Mouse (Mus musculus) right cerebral cortex, adult 2 months (tissue): ENCODE data around the gene Rfwd3.
"Not testable (repeated sequence)": the region's sequence is repeated elsewhere in the genome, so short reads cannot be mapped to it uniquely, and the experiment has no call there.

Experiments used
- DNase-seq, 2 experiments: peaks; one replicate each; pipeline ENCODE4 v3.0.0; 2021 to 2022; ENCODE audit warnings: low spot score in 2 of 2

The Rfwd3 gene

DNA sequence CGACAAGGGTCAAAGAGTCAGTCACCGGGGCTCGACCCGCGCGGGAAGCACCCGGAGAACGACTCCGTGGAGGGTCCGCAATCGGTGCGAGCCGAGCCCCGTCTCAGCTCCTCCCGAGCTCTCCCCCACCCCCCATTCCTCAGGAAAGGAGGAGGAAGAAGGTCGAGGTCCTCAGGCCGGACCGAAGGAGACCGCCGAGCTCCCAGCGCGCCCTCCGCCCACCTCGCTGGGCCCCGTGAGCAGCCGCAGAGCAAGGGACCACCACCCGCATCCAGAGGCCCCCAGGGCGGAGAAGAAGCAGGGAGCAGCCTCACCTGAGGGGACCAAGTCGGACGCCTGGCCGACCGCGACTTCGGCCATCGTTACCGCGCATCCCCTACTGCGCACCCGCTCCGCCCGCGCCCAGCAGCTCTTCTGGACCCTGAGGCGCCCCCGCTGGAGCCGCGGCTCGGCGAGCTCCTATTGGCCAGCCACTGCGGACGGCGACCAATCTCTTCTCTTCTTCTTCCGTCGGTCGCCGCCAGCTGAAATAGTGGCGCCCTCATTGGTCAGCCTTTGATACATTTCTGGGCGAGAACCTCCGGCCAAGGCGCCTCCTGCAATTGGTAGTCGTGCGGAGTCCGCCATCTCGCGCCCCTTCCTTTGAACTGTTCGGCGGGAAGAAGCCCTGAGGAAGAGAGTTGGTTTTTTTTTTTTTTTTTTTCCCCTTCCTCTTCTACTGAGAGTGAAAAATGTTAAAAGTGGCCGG lies at the start of gene Rfwd3:
Gene Rfwd3, minus strand, starts transcription at position 402 of the 748 bp plus-strand sequence.
- DNase-seq: peak; percentile 97 to 98

DNA sequence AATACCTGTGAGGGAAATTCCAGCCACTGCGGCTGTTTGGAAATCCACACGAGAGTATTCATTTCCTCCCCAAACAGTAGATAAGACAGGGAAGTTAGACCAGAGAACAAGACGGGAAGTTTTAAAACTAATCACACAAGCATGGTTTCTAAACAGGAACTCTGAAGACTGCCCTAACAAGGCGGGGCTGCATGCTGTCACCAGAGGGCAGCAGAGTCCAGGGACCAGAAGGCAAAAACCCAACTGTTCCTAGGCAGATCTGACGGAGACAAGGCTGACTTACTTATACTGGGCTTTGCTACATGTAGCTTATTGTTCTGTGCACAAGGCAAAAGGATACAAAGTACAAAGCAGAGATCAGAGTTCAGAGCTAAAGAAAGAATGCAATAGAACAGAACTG lies 43.2 kb upstream of the Rfwd3 start:
- peak; percentile 87 to 88 for DNase-seq

DNA sequence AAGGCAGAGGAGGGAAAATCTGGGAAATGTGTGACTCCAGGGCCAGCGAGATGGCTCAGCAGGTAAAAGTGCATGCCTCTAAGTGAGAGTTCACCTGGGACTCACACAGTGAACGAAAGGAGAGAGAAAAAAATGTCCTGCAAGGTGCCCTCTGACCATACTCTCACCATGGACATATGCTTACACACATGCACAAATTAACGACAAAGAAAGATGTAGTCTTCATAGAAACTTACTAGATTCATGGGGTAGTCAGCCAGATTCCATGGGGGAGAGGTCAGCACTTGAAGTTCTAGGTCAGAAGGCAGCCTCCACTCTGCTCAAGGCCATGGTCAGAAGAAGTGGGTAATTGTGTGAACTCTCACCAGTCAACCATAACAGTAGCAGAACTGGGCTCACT lies 40.2 kb upstream of the Rfwd3 start:
- DNase-seq: no peak

DNA sequence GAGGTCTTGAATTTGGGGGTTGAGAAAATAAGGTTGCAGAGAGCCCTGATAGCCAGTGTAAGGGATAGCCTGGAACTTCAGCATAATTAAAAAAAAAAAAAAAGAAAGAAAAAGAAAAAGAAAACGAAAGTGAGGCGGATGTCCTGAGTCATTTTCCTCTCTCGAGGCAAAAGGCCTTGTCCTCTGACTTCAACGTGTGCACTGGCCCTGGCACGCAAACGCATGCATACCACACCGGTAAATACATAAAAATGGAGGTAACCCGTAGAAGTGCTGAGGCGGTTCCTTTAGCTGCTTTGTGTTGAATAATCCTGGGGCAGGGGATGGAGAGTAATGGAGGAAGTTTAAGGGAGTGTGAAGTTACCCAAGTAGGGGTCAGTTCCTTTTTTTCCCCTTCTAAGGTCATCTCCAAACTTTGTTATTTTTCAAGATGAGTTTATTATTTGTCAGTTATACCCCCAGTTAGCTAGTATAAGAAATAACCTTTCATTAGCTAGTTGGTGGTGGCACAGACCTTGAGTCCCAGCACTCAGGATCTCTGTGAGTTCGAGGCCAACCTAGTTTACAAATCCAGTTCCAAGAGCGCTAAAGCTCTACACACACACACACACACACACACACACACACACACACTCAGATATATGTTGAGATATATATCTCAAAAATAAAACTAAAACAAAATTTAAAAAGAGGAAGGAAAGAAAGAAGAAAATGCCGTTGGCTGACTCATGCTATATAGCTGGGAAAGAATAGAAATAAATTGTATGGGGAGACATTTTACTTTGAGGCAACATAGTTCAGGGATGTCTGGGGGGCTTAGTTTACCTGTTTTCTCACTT lies 38.6 kb upstream of the Rfwd3 start:
- no peak for DNase-seq

DNA sequence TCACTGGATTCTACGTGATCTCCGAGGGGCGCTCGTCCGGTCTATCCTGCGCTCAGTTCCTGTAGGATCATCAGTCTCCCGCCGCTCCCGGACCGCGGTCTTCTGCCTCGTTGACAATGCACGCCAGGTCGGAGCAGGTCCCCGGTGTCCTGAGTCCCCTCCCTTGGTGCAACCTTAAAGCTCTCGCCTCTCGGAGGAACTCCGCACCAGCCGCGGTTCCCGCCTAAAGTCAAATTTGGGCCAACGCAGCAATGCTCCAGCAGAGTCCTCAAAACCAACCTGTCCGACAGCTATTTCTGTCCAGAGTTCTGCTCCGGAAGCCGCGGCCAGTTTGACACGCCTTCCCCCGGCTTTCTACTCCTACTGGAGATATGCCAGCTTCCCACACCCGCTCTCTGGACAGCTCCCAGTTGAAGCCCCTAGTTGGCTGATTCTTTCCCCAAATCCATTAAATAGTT lies 37.9 kb upstream of the Rfwd3 start, which contains the start of gene Mlkl:
Gene Mlkl, minus strand, starts transcription at position 288 of the 458 bp plus-strand sequence.
- no peak for DNase-seq

DNA sequence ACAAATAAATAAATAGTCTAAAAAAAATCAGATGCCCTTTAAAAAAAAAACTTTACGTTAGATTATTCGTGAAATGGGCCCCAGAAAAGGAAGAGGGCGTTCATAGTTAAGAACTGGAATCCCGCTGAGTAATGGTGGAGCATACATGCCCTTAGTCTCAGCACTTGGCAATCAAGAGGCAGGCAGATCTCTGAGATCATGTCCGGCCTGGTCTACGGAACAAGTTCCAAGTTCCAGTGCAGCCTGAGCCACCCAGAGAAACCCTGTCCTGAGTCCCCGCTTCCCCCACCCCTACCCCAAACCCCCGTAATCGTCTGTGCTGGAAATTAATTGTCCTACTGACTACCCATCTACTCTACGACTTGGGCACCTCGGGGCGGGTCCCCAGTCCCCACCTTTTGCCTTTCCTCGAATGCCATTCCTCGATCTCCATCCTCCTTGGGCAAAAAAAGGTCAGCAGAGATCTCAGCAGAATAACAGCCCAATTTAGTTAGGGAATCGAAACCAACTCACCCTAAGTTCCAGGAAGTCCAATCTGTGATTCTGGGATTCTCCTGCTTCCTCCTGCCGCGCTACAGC lies 37.4 kb upstream of the Rfwd3 start:
- no peak for DNase-seq

DNA sequence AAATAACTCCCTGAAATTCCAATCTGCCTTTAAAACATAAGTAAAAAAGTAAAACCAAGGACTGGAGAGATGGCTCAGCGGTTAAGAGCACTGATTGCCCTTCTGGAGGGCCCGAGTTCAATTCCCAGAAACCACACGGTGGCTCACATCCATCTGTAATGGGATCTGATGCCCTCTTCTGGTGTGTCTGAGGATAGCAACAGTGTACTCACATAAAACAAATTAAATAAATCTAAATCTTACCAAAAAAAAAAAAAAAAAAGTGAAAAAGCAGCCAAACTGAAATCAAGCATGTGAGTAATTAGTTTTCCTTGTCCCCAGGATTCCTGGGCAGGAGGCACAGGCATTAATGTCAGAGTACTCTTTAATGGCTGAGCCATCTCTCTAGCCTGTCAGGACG lies 36.7 kb upstream of the Rfwd3 start:
- DNase-seq: no peak

DNA sequence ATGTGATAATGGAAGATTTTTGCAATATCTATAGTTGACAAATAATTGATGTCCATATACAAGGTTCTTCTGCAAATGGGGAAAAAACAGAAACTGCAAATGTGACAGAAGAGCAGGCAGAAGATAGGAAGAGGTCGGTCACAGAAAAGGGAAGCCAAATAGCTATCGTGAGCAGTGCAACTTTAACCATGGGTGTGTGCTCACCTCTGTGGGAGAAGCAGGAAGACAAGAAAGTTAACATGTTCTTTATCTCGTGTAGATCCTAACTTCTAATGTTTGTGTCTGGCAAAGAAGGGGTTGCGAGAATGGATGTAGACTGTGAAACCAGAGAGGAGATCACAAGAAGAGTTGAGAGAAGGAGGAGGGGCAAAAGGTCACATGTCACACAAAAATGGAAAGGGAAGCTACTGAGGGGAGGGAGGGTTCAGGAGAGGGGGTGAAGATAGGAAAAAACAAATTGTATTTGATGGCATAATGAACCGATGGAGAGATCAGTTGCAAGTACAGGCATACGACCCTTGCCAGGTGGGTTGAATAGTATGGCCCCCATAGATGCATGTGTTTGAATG lies 25.3 kb upstream of the Rfwd3 start:
- no peak for DNase-seq

DNA sequence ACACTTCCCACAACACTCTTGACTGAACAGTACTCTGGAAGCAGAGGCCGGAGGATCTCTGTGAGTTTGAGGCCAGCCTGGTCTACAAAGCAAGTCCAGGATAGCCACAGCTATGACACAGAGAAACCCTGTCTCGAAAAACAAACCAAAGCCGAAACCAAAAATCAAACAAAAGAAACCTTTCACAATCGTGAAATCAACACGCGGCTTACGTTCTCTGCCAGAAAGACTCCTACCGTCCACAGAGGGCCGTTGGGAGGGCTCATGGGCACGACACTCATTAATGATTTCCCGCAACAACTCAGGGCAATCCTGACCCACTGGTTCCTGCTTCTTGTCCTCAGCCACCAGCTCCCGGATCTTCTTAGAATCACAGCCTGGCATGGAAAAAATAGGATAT lies 14.7 kb upstream of the Rfwd3 start:
- DNase-seq: no peak

DNA sequence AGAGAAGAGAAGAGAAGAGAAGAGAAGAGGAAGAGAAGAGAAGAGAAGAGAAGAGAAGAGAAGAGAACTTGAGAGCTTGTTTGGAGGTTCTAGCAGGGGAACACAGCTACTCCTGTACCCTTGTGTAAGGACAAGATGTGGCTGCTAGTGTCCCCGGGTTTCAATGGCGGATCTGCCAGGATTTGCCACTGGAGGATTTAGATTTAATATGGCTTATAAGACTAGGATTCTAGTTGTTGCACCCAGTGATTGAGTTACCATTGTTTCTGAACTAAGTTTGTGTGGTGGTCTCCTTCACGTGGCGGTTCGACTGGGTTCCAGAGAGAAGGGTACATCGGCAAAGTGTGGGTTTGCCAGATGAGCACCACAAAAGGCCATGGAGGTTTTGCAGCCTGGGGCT lies 13.9 kb upstream of the Rfwd3 start:
- not testable (repeated sequence) for DNase-seq

DNA sequence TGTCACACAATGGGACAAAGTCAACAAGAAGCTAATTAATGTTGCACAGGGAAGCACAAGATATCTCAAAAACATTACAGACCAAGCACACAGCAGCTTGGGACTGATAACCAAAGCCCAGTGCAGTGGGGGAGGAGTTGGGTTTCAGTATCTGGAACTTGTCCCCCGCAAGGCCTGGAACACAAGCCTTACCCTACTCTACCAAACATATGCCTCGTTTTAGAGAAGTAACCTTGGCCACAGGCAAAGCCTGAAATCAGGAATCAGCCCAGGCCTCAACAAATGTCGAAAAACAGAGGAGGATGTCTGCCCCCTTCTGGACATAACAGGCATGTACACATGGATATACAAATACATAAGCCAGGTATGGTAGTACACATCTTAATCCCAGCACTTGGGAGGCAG lies 12.7 kb upstream of the Rfwd3 start:
- DNase-seq: no peak

DNA sequence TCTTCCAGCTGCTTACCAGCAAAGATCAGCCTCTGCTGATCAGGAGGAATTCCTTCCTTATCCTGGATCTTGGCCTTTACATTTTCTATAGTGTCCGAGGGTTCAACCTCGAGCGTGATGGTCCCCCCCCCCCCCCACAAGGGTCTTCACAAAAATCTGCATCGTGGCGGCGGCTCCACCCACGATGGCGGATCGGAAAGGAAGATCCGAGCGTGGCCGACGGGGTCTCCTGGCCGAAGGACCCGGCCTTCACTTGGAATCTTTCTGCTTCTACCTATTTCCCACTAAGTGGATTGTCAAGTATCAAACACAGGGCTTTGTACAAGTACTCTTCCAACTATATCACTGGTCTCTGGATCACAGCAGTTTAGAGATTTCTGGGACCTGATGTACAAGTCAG lies 10.0 kb upstream of the Rfwd3 start:
- not testable (repeated sequence) for DNase-seq

DNA sequence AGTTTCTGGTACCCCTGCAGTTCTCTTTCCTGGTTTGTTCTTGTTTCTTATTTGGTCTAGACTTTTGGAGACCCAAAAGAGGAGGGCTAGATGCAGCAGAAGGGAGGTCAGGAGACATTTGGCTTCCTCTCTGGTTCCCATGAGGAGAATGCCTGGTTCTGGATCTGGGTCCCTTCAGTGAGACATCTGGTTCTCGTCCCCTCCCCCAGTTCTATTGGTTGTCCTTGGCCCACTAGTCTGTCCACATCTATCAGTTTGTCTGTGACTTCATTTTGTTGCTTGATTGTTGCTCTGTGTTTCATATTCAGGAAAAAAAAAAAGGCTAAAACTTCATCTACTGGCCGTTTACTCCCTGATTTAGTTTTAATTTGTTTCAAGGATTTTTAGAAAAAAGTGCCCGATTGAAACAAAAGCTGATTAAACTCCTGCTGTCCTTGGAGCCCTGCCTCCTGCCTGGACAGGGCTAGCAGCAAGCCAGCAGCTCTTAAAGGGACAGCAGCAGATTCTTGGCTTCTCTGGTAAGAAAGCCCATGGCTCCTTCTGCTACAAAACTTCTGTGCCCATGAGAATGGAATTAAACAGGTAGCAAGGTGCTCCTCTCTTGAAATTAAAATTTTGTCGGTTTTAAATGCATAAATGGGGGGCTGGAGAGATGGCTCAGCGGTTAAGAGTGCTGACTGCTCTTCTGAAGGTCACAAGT lies 5.2 kb upstream of the Rfwd3 start:
- no peak for DNase-seq

DNA sequence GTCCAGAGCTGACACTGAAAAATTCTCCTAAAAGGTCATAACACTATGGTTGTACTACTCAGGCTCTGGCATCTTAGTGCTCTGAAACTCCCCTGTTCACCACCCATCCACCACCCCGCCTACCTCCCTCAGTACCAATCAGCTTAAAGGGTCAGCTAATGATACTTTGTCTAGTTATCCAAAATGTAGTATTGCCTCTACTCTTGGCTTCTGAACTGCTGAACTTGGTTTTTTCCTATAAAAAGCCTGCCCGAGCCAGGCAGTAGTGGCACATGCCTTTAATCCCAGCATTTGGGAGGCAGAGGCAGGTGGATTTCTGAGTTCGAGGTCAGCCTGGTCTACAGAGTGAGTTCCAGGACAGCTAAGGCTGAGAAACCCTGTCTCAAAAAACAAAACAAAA lies 4.3 kb upstream of the Rfwd3 start:
- no peak for DNase-seq

DNA sequence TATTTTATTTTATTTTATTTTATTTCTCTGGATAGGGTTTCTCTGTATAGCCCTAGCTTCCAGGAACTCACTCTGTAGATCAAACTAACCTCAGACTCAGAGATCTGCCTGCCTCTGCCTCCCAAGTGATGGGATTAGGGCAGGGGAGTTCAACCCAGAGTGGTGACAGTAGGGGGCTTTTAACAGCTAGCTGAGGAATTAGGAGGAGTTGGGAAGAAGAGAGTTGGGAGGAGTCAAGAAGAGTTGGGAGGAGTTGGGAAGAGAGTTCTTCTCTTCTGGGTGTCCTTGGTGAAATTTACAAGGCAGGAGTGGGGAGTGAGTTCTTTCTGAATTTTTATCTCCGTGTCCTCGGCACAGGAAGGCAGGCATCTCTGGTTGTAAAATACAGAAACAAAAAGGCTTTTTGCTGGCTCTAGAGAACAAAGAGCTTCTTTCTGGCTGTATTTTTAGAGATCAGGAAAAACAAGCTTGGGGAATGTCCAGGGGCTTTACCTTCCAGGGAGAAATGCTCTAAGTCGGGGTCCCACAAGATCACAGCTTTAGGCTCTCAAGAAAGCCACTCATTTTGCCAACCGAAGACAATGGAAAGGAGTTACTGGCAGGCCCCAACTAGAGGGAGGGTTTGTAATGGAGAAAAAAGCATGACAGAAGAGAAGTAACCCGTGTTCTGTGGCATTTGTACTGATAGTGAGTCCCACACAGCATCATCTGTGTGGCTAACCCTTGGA lies 3.2 kb upstream of the Rfwd3 start:
- DNase-seq: not testable (repeated sequence)

DNA sequence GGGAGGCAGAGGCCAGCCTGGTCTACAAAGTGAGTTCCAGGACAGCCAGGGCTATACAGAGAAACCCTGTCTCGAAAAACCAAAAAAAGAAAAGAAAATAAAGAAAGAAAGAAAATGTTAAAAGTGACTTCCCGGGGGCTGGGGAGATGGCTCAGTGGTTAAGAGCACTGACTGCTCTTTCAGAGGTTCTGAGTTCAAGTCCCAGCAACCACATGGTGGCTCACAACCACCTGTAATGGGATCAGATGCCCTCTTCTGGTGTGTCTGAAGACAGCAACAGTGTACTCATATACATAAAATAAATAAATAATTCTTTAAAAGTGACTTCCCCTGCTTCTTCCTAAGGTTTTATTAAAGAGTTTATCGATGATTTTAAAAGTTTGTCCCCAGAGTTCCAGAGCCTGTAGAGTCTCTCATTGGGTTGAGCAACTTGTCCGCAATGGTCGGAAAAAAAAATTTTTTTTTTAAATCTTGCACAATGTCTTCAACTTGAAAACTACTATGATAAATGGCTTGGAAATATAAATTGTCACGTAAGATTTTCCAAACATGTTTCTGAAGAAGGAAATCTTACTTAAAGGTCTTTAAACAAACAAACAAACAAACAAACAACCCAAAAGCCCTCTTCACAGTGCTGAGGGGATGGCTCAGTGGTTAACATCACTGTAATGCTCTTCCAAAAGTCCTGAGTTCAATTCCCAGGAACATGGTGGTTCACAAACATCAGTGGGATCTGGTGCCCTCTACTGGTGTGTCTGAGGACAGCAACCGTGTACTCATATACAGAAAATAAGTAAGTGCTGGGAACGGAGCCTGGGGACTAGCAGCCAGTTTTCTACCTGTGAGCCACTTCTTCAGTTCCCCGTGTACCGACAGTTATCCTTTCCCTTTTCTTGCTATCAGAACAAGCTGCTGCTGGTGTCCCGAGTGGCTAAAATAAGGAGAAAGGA lies 850 bp upstream of the Rfwd3 start:
- DNase-seq: no peak

DNA sequence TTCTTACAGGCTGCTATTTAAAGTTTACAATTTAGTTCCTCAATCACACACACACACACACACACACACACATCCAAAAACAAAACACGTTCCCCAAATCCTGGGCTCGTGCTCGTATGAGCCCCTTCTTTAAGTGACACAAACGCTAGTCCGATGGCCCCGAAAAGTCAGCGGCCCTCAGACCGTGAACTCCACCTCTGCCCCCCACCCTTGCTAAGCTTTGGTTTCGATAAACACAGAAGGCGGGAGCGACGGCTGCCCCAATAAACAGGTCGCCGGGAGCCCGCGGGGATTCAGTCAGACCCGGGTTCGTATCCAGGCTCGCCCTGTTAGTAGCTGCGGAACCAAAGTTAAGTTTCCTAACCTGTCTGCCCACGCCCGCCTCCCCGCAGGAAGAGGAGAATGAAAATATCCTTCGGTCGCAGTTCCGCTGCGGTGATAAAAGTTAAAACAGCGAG lies 630 bp downstream of the Rfwd3 start:
- peak; percentile 15 to 31 for DNase-seq

DNA sequence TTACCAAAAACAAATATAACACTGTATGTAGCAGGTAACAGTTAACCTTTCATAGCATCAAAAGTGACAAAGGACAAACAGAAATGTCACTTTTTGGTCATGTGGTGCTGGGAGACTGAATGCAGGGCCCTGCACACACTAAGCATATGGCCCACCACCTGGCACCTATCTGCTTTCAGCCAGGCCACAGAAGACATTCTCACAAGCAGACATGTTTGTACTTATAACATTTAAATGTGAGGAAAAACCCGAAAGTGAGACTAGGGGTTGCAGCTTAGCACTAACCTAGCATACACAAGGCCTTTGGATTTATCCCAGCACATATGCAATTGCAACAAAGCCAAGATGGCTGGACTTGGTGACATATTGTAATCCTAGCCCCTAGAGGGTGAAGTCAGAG lies 2.0 kb downstream of the Rfwd3 start:
- DNase-seq: no peak

DNA sequence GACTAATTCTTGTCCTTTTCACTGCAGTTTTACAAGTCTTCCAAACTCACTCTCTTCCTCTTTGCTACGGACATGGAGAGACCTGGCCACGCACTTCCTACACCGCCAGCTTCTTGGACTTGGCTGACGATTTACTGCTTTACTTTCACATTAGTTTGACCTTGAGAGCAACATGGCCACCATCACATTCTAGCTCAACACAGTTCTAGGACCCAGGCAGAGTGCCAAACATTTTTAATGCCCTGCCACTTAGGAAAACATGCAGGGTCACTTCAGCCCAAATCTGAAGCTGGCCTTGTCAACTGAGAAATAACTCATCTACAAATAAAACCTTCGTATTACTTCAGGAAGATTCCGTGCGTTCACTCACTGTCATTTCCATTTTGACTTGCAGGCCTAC lies 8.3 kb downstream of the Rfwd3 start:
- DNase-seq: no peak

DNA sequence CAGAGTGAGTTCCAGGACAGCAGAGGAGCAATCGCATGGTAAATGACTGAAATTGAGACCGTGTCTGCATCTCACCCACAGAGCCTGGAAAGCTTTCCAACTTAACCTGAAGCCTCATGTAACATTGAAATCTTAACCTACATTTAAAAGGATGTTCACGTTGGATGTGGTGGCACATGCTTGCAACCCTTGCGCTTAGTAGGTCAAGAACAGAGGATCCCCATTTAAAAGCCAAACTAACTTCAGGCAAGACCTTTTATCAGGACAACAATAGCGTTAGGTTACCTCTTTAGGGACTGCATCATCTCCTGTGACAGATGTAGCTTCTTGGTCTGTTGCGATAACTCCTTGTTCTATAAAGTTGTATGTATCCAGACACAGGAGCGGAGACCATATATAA lies 9.4 kb downstream of the Rfwd3 start:
- DNase-seq: no peak
